ENCODE assay signal across 10 mouse cellular contexts in genomic region chr4:145219240-145219985, GRCm38 (mm10). TPM values are rescaled to one million over a fixed set of nuclear protein-coding genes. Genes with fewer than 3 reads are reported as not detected.
DNase-seq lines count a peak whose midpoint lies in the region; ATAC-seq lines count a peak whose summit lies in the region.
"Had no signal": no experiment of that assay in that cellular context is flagged by ENCODE, and none has a peak within 500 bp of the region (broad histone marks: within the 10 kb centered on the region; RNA-seq: fewer than 3 reads in every experiment).

No protein-coding gene starts in this region.

- no peak overlapping the region for H3K27ac ChIP-seq in forebrain, embryonic 11.5 days (ENCODE audit: low read depth, low read length)
- H3K27ac ChIP-seq in forebrain, embryonic 15.5 days (replicated peaks): no peak overlapping the region
- H3K27ac ChIP-seq: limb, embryonic 13.5 days; stomach, embryonic 15.5 days had no signal

- 63% methylated on average over 15 of the region's 15 CpGs for WGBS in forebrain, embryonic 11.5 days
- WGBS in forebrain, embryonic 15.5 days: 64% methylated on average over 15 of the region's 15 CpGs

- no peak overlapping the region for H3K9ac ChIP-seq in forebrain, embryonic 11.5 days (ENCODE audit: low read length)
- no peak overlapping the region for H3K9ac ChIP-seq in forebrain, embryonic 15.5 days (replicated peaks)
- H3K9ac ChIP-seq: limb, embryonic 13.5 days; stomach, embryonic 15.5 days had no signal

- no peak overlapping the region for H3K4me3 ChIP-seq in forebrain, embryonic 11.5 days (ENCODE audit: low read depth, low read length)
- no peak overlapping the region for H3K4me3 ChIP-seq in forebrain, embryonic 15.5 days
- H3K4me3 ChIP-seq: limb, embryonic 13.5 days; stomach, embryonic 15.5 days had no signal

- no peaks in the 10 kb centered on the region for H3K9me3 ChIP-seq in forebrain, embryonic 11.5 days (ENCODE audit: control insufficient read depth, low read length)
- no peaks in the 10 kb centered on the region for H3K9me3 ChIP-seq in forebrain, embryonic 15.5 days
- H3K9me3 ChIP-seq: limb, embryonic 13.5 days; stomach, embryonic 15.5 days had no signal

- no peaks in the 10 kb centered on the region for H3K36me3 ChIP-seq in forebrain, embryonic 11.5 days (ENCODE audit: control insufficient read depth, insufficient read depth, low read length)
- H3K36me3 ChIP-seq in forebrain, embryonic 15.5 days: no peaks in the 10 kb centered on the region
- H3K36me3 ChIP-seq: limb, embryonic 13.5 days; stomach, embryonic 15.5 days had no signal

- no peak for ATAC-seq in forebrain, embryonic 11.5 days (replicated peaks; ENCODE audit: low FRiP score)
- ATAC-seq in forebrain, embryonic 15.5 days (replicated peaks): no peak

- no peaks in the 10 kb centered on the region for H3K27me3 ChIP-seq in forebrain, embryonic 11.5 days (ENCODE audit: control insufficient read depth, insufficient read depth, low read length)
- no peaks in the 10 kb centered on the region for H3K27me3 ChIP-seq in forebrain, embryonic 15.5 days
- H3K27me3 ChIP-seq: limb, embryonic 13.5 days; stomach, embryonic 15.5 days had no signal

- no peak overlapping the region for H3K4me2 ChIP-seq in forebrain, embryonic 11.5 days (ENCODE audit: low read depth, low read length, severe bottlenecking)
- H3K4me2 ChIP-seq in forebrain, embryonic 15.5 days (replicated peaks): no peak overlapping the region
- H3K4me2 ChIP-seq: limb, embryonic 13.5 days; stomach, embryonic 15.5 days had no signal

- DNase-seq in forebrain, embryonic 11.5 days (ENCODE audit: low spot score): peak; percentile 57
- DNase-seq in ovary, postnatal 36 days (ENCODE audit: low spot score): peak; percentile 61
- DNase-seq in ovary, postnatal 10 days (ENCODE audit: low spot score): no peak
- DNase-seq in gastrocnemius, postnatal 10 days: peak; percentile 56
- peak; percentile 66 for DNase-seq in lung, postnatal 36 days
- no peak for DNase-seq in embryo, embryonic 10 days (ENCODE audit: low spot score)
- DNase-seq in layer of hippocampus, adult 9-10 months (ENCODE audit: low spot score): no peak

- no peaks in the 10 kb centered on the region for H3K4me1 ChIP-seq in forebrain, embryonic 11.5 days (replicated peaks; ENCODE audit: control insufficient read depth, insufficient read depth, low read length)
- H3K4me1 ChIP-seq in forebrain, embryonic 15.5 days: no peaks in the 10 kb centered on the region

RNA-seq across cellular contexts. Expression of gene Vps13d, which starts 24.6 kb away (rescaled TPM):
- 7.9 and 8.3 TPM in 2 replicates for polyA plus RNA-seq in forebrain, embryonic 11.5 days (2014; fragmentation: Nextera tagmentation; extraction: Ambion mirVana)
- 9.4 and 9.6 TPM in 2 replicates for polyA plus RNA-seq in forebrain, embryonic 15.5 days (2015; fragmentation: Nextera tagmentation; extraction: Ambion mirVana)
- 10 to 100 TPM; 26.3 to 27.2 TPM for total RNA-seq in gastrocnemius, postnatal 10 days (2021)

RNA-seq across cellular contexts. Expression of gene Tnfrsf1b, which starts 27.3 kb away (rescaled TPM):
- 2.1 TPM in 2 replicates for polyA plus RNA-seq in forebrain, embryonic 11.5 days (2014; fragmentation: Nextera tagmentation; extraction: Ambion mirVana)
- polyA plus RNA-seq in forebrain, embryonic 15.5 days (2015; fragmentation: Nextera tagmentation; extraction: Ambion mirVana): 1.8 and 2.5 TPM in 2 replicates
- total RNA-seq in gastrocnemius, postnatal 10 days (2021): 1 to 10 TPM; 4.4 to 5.8 TPM

Comparison
In these comparisons a context has a peak if more than half of its experiments do, and no peak if none do; other contexts are left out.
1. DNase-seq: peak in forebrain, embryonic 11.5 days (single experiment), ovary, postnatal 36 days (single experiment), gastrocnemius, postnatal 10 days (single experiment) and lung, postnatal 36 days (single experiment); none in ovary, postnatal 10 days (single experiment), embryo, embryonic 10 days (single experiment) and layer of hippocampus, adult 9-10 months (single experiment).